Mouse (Mus musculus): Measurements from ENCODE around the gene Nup210.

GRCm38 (mm10) chr6:91080033-91080432, 36.6 kb downstream of the Nup210 start:
- TF ChIP-seq CTCF (IDR thresholded peaks at IDR 0.05; ENCODE audit: borderline replicate concordance, control insufficient read depth, extremely low read depth, insufficient read depth, low read length, poor library complexity) (no peak), POLR2A (IDR thresholded peaks at IDR 0.05; ENCODE audit: control insufficient read depth, extremely low read depth, insufficient read depth, low read length, poor library complexity) (no peak)
